In the genomic region with DNA sequence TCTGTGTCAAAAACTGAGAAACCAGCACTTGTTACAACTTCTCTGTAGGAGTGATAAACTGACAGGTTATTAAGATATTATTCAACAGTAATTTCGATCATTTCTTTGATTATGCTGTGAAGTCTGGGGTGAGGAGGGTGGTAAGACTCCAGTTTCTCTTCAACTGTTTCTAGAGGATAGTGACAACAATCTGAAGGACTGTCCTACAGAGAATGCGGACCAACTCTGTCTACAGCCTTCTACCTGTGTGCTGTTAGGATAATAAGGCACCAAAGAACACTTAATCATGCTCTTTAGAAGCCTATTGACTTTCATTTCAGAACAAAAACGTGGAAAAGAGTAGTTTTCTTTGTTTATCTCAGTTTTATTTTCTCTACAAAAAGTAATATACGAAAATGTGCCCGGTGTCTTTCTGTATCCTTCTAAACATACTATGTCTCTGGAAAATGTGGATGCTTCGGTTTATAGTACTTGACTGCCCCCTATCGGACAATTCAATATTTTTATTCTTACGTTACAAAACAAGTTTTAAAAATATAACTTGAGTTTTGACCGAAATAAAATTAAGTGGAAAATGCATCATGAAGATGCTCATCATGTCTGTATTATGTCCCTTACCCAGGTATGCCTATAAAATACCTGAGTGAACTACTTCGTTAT, we compare ENCODE assay signal across 12 mouse cellular contexts. TPM values are rescaled to one million over a fixed set of nuclear protein-coding genes. Genes with fewer than 3 reads are reported as not detected.
DNase-seq lines count a peak whose midpoint lies in the region; ATAC-seq and TF ChIP-seq lines count a peak whose summit lies in the region.
"Had no signal": no experiment of that assay in that cellular context is flagged by ENCODE, and none has a peak within 500 bp of the region (broad histone marks: within the 10 kb centered on the region; RNA-seq: fewer than 3 reads in every experiment).

No protein-coding gene starts in this region.

- intact Hi-C loops in heart, postnatal 25 days (cut with DNase I): no loop called here

- no peak overlapping the region for H3K4me2 ChIP-seq in hindbrain, postnatal 0 days (ENCODE audit: low read depth, low read length)
- no peak overlapping the region for H3K4me2 ChIP-seq in hindbrain, embryonic 12.5 days (replicated peaks)
- H3K4me2 ChIP-seq: embryonic facial prominence, embryonic 15.5 days; liver, embryonic 13.5 days had no signal

- H3K27ac ChIP-seq in hindbrain, postnatal 0 days: no peak overlapping the region
- no peak overlapping the region for H3K27ac ChIP-seq in hindbrain, embryonic 12.5 days
- H3K27ac ChIP-seq: embryonic facial prominence, embryonic 15.5 days; liver, embryonic 13.5 days had no signal

- H3K27me3 ChIP-seq in hindbrain, postnatal 0 days (ENCODE audit: insufficient read depth, low read length): no peaks in the 10 kb centered on the region
- no peaks in the 10 kb centered on the region for H3K27me3 ChIP-seq in hindbrain, embryonic 12.5 days
- H3K27me3 ChIP-seq: embryonic facial prominence, embryonic 15.5 days; liver, embryonic 13.5 days had no signal

- H3K36me3 ChIP-seq in hindbrain, postnatal 0 days (ENCODE audit: insufficient read depth, low read length): no peaks in the 10 kb centered on the region
- no peaks in the 10 kb centered on the region for H3K36me3 ChIP-seq in hindbrain, embryonic 12.5 days
- H3K36me3 ChIP-seq: embryonic facial prominence, embryonic 15.5 days; liver, embryonic 13.5 days had no signal

- no peak overlapping the region for H3K9ac ChIP-seq in hindbrain, postnatal 0 days (replicated peaks; ENCODE audit: low read length)
- H3K9ac ChIP-seq in hindbrain, embryonic 12.5 days: no peak overlapping the region
- H3K9ac ChIP-seq: embryonic facial prominence, embryonic 15.5 days; liver, embryonic 13.5 days had no signal

- WGBS in hindbrain, postnatal 0 days: 28% methylated on average over 10 of the region's 10 CpGs
- WGBS in hindbrain, embryonic 12.5 days: 38% methylated on average over 10 of the region's 10 CpGs

- TF ChIP-seq CTCF in hindbrain, postnatal 0 days (IDR thresholded peaks at IDR 0.05; ENCODE audit: low read depth): peak; percentile 67

- H3K4me3 ChIP-seq in hindbrain, postnatal 0 days (ENCODE audit: low read length): no peak overlapping the region
- no peak overlapping the region for H3K4me3 ChIP-seq in hindbrain, embryonic 12.5 days
- H3K4me3 ChIP-seq: embryonic facial prominence, embryonic 15.5 days; liver, embryonic 13.5 days had no signal

- ATAC-seq in hindbrain, postnatal 0 days: no peak
- no peak for ATAC-seq in hindbrain, embryonic 12.5 days (ENCODE audit: low FRiP score)
- no peak for ATAC-seq in erythroid progenitor cell, adult 5-6 weeks (replicated peaks; ENCODE audit: low FRiP score, poor library complexity, severe bottlenecking)

- no peaks in the 10 kb centered on the region for H3K4me1 ChIP-seq in hindbrain, postnatal 0 days (ENCODE audit: insufficient read depth, low read length)
- no peaks in the 10 kb centered on the region for H3K4me1 ChIP-seq in hindbrain, embryonic 12.5 days
- H3K4me1 ChIP-seq: embryonic facial prominence, embryonic 15.5 days; liver, embryonic 13.5 days had no signal

- peak; percentile 88 for DNase-seq in hindbrain, postnatal 0 days (ENCODE audit: low spot score)
- peak; percentile 56 for DNase-seq in 416B (ENCODE audit: low read depth)
- peak; percentile 11 for DNase-seq in ES-CJ7 (ENCODE audit: low read depth, low spot score)
- DNase-seq in embryo, embryonic 11.5 days (ENCODE audit: low read depth, low spot score): peak; percentile 19
- no peak for DNase-seq in heart, postnatal 25 days (ENCODE audit: low spot score)
- no peak for DNase-seq in gastrocnemius, adult 18-20 months (ENCODE audit: low spot score)
- DNase-seq: kidney, postnatal 14 days; liver, embryonic 13.5 days; thymus, postnatal 36 days had no signal

- H3K9me3 ChIP-seq in hindbrain, postnatal 0 days (ENCODE audit: low read length): no peaks in the 10 kb centered on the region
- no peaks in the 10 kb centered on the region for H3K9me3 ChIP-seq in hindbrain, embryonic 12.5 days (replicated peaks)
- H3K9me3 ChIP-seq: embryonic facial prominence, embryonic 15.5 days; liver, embryonic 13.5 days had no signal

RNA-seq across cellular contexts. Expression of a gene that starts 8.4 kb away (rescaled TPM):
- total RNA-seq in hindbrain, postnatal 0 days (2014; rRNA removed): 19.9 and 33.6 TPM in 2 replicates
- polyA plus RNA-seq in hindbrain, postnatal 0 days (2015; fragmentation: Nextera tagmentation; extraction: Ambion mirVana): 14.8 and 15.5 TPM in 2 replicates
- polyA plus RNA-seq in hindbrain, embryonic 12.5 days (2016; fragmentation: Nextera tagmentation; extraction: Ambion mirVana): 7.2 and 7.6 TPM in 2 replicates
- total RNA-seq in erythroid progenitor cell, adult 5-6 weeks (2015; ENCODE audit: low replicate concordance): not detected in 2 replicates
- not detected in 2 replicates for total RNA-seq in erythroid progenitor cell, adult 5-6 weeks (2017; ENCODE audit: low replicate concordance)
- total RNA-seq in heart, postnatal 25 days (2021): under 1 TPM; 0.22 to 0.55 TPM
- under 1 TPM in 1 of 2 experiments, not detected in 1; 0.05 TPM for total RNA-seq in gastrocnemius, adult 18-20 months (2021)

Comparison
In these comparisons a context has a peak if more than half of its experiments do, and no peak if none do; other contexts are left out.
1. DNase-seq: peak in hindbrain, postnatal 0 days (single experiment), 416B (single experiment), ES-CJ7 (single experiment) and embryo, embryonic 11.5 days (single experiment); none in heart, postnatal 25 days (single experiment) and gastrocnemius, adult 18-20 months (single experiment).
2. RNA of a gene that starts 8.4 kb away (total RNA-seq): 19.9 to 33.6 TPM in hindbrain, postnatal 0 days; 0.22 to 0.55 TPM in heart, postnatal 25 days, 0.05 TPM in gastrocnemius, adult 18-20 months and not detected in erythroid progenitor cell, adult 5-6 weeks; every median in the first group is over 10 times any median in the second.